Mouse (Mus musculus): ENCODE measurements around the gene Maml2.

- TF ChIP-seq CTCF (IDR thresholded peaks at IDR 0.05; ENCODE audit: control insufficient read depth, insufficient read depth, insufficient read length) (no peak), MYOG (IDR thresholded peaks at IDR 0.05; ENCODE audit: control insufficient read depth, extremely low read depth, insufficient read length) (no peak), CEBPB (IDR thresholded peaks at IDR 0.05; ENCODE audit: low read depth) (no peak)
These were observed 41.0 kb upstream of the Maml2 start for GRCm38 (mm10) chr9:13256726-13257125.

Data from C2C12 (cell line).